Mouse (Mus musculus) mature B cell (primary cell): ENCODE results near the gene Ptpn7.
"Not testable (repeated sequence)": the region's sequence is repeated elsewhere in the genome, so short reads cannot be mapped to it uniquely, and the experiment has no call there.

ENCODE experiments used
- in situ Hi-C: fragments of 300-500 bp; cut with MboI; formaldehyde crosslinking; loops from 2 replicates; pipeline ENCODE4 v1.14.3; 2019

Ptpn7 gene

GRCm38 (mm10) chr1:135132473-135132872, at the start of gene Ptpn7:
Gene Ptpn7, plus strand, starts transcription at chr1:135132700.
- in situ Hi-C loops, result no loop called here

- in situ Hi-C loops, result no loop called here
Measured at GRCm38 (mm10) chr1:135083465-135083864, 49.0 kb upstream of the Ptpn7 start.

- in situ Hi-C loops, result no loop called here
Measured at GRCm38 (mm10) chr1:135085296-135085871, 47.1 kb upstream of the Ptpn7 start.

GRCm38 (mm10) chr1:135086015-135086414, 46.5 kb upstream of the Ptpn7 start:
- in situ Hi-C loops, result no loop called here

- in situ Hi-C loops, result no loop called here
Measured at GRCm38 (mm10) chr1:135087414-135087813, 45.1 kb upstream of the Ptpn7 start.

GRCm38 (mm10) chr1:135089626-135090025, 42.9 kb upstream of the Ptpn7 start:
- in situ Hi-C loops, result no loop called here

- in situ Hi-C loops, result no loop called here
Measured at GRCm38 (mm10) chr1:135090914-135091313, 41.6 kb upstream of the Ptpn7 start.

GRCm38 (mm10) chr1:135094723-135095122, 37.8 kb upstream of the Ptpn7 start:
- in situ Hi-C loops, result no loop called here

GRCm38 (mm10) chr1:135095189-135095588, 37.3 kb upstream of the Ptpn7 start:
- in situ Hi-C loops, result no loop called here

- in situ Hi-C loops, result no loop called here
Measured at GRCm38 (mm10) chr1:135096312-135096711, 36.2 kb upstream of the Ptpn7 start.

- in situ Hi-C loops, result no loop called here
Measured at GRCm38 (mm10) chr1:135097441-135097840, 35.1 kb upstream of the Ptpn7 start.

GRCm38 (mm10) chr1:135098441-135098840, 34.1 kb upstream of the Ptpn7 start:
- in situ Hi-C loops, result no loop called here

GRCm38 (mm10) chr1:135100400-135100799, 32.1 kb upstream of the Ptpn7 start:
- in situ Hi-C loops, result no loop called here

GRCm38 (mm10) chr1:135105124-135105523, 27.4 kb upstream of the Ptpn7 start, which contains the start of gene Lgr6:
Gene Lgr6, minus strand, starts transcription at chr1:135105276.
- in situ Hi-C loops, result loop anchor here (5.0 kb wide), 1 partner anchor 113 kb away; no protein-coding TSS in a partner anchor

- in situ Hi-C loops, result loop anchor here (5.0 kb wide), 1 partner anchor 114 kb away; no protein-coding TSS in a partner anchor
Measured at GRCm38 (mm10) chr1:135105951-135106350, 26.5 kb upstream of the Ptpn7 start.

- in situ Hi-C loops, result loop anchor here (5.0 kb wide), 1 partner anchor 116 kb away; no protein-coding TSS in a partner anchor
Measured at GRCm38 (mm10) chr1:135108611-135109010, 23.9 kb upstream of the Ptpn7 start.

GRCm38 (mm10) chr1:135110075-135110474, 22.4 kb upstream of the Ptpn7 start:
- in situ Hi-C loops, result no loop called here

GRCm38 (mm10) chr1:135111271-135111670, 21.2 kb upstream of the Ptpn7 start:
- in situ Hi-C loops, result not testable (repeated sequence)

- in situ Hi-C loops, result no loop called here
Measured at GRCm38 (mm10) chr1:135112661-135113060, 19.8 kb upstream of the Ptpn7 start.

- in situ Hi-C loops, result no loop called here
Measured at GRCm38 (mm10) chr1:135124573-135125363, 7.7 kb upstream of the Ptpn7 start.

GRCm38 (mm10) chr1:135125990-135126389, 6.5 kb upstream of the Ptpn7 start:
- in situ Hi-C loops, result no loop called here

GRCm38 (mm10) chr1:135126443-135127027, 6.0 kb upstream of the Ptpn7 start:
- in situ Hi-C loops, result no loop called here

- in situ Hi-C loops, result no loop called here
Measured at GRCm38 (mm10) chr1:135128011-135128441, 4.5 kb upstream of the Ptpn7 start.
